Mouse (Mus musculus) lung, adult 2 months (tissue): Measurements from ENCODE around the gene Xrcc4.

Experiments used
- CTCF ChIP-seq: fragments of 200-500 bp; IDR thresholded peaks from 2 replicates; pipeline ENCODE4 v1.5.1; 2011; ENCODE audit warnings: mild to moderate bottlenecking, low read length, control low read depth; ENCODE audit not compliant: insufficient read depth
- POLR2A ChIP-seq: fragments of 200-500 bp; IDR thresholded peaks from 2 replicates; pipeline ENCODE4 v1.6.1; 2011; ENCODE audit warnings: low read depth, mild to moderate bottlenecking, control low read depth, low read length, borderline replicate concordance; ENCODE audit errors: extremely low read depth

DNA sequence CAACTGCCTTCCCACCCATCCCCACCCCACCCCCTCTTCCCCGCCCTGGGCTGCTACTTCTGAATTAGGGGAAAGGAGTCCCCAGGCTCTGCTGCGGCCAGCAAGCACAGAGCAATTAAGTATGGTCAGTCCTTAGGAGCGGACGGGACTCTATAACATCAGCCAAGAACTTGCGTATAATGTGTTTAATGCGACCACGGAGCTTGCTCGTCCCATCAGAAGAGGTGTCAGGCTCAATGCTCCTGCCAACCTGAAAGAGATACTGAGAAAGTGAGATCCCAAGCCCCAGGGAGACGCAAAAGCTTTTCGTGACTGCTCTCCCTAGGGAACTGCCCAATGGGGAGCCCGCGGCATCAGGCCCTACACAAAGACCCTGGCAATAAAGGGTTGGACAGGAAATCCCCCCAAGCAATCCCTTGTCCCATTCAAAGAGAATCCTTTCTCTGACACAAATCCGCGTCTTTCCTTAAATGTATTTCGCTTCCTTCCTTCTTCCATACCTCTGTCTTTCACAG is 346.7 kb downstream of the Xrcc4 start:
- no peak for TF ChIP-seq CTCF
- TF ChIP-seq POLR2A, result no peak
